Comparison of ENCODE assay signal across 8 mouse cellular contexts in the genomic region with DNA sequence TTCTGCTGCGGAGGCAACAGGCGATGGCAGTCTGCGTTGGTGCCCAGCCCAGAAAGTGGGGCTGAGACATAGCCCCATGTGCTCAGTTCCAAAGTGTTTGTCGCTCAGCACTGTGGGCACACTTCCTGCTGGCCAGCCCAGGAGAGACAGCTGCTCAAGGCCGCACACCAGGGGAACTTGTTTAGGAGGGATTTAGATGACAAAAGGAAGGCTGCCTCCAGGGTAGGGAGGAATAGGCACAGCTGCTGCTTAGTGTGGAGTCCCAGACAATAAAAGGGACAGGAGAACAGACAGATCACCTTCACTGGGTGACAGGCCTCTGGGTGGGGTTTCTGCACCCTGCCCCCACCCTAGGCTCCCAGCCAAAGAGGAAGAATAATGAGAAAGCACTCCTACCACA.
A peak's percentile ranks its signal among the peaks of the same experiment; 100 is the strongest.
DNase-seq lines count a peak whose midpoint lies in the region; ATAC-seq and TF ChIP-seq lines count a peak whose summit lies in the region.

No protein-coding gene starts in this region.

- no peak overlapping the region for H3K4me2 ChIP-seq in neural tube, embryonic 11.5 days (ENCODE audit: low read depth)
- no peak overlapping the region for H3K4me2 ChIP-seq in forebrain, postnatal 0 days (ENCODE audit: low read depth)

- H3K27ac ChIP-seq in neural tube, embryonic 11.5 days (ENCODE audit: low read depth, low read length), result no peak overlapping the region
- peak overlapping the region; percentile 71 for H3K27ac ChIP-seq in forebrain, postnatal 0 days (ENCODE audit: low read depth, low read length)

- no peaks in the 10 kb centered on the region for H3K27me3 ChIP-seq in neural tube, embryonic 11.5 days (ENCODE audit: control insufficient read depth, insufficient read depth, low read length)
- H3K27me3 ChIP-seq in forebrain, postnatal 0 days (ENCODE audit: insufficient read depth, low read length), result no peaks in the 10 kb centered on the region

- H3K4me1 ChIP-seq in neural tube, embryonic 11.5 days (ENCODE audit: control insufficient read depth, insufficient read depth, low read length), result no peaks in the 10 kb centered on the region
- 0 out of 2 replicates have a peak, but pooled peaks cover 3% of the 10 kb centered on the region for H3K4me1 ChIP-seq in forebrain, postnatal 0 days (ENCODE audit: insufficient read depth)

- H3K4me3 ChIP-seq in neural tube, embryonic 11.5 days (ENCODE audit: low read depth, low read length), result no peak overlapping the region
- H3K4me3 ChIP-seq in forebrain, postnatal 0 days (ENCODE audit: low read depth, low read length), result no peak overlapping the region

- TF ChIP-seq CTCF in forebrain, postnatal 0 days (IDR thresholded peaks at IDR 0.05; ENCODE audit: low read depth), result peak; percentile 21; the same call in 1 of the 2 replicates

- peak; percentile 48; the same call in 1 of the 2 replicates for ATAC-seq in neural tube, embryonic 11.5 days (ENCODE audit: insufficient read depth, low FRiP score, low TSS enrichment)
- peak; percentile 97 for ATAC-seq in forebrain, postnatal 0 days
- ATAC-seq in granulocyte monocyte progenitor cell, adult 5-6 weeks (replicated peaks; ENCODE audit: poor library complexity, severe bottlenecking), result no peak

- H3K9ac ChIP-seq in neural tube, embryonic 11.5 days (ENCODE audit: low read length), result no peak overlapping the region
- H3K9ac ChIP-seq in forebrain, postnatal 0 days, result no peak overlapping the region

- DNase-seq in neural tube, embryonic 11.5 days (ENCODE audit: low spot score), result peak; percentile 29
- DNase-seq in neural tube, embryonic 10.5 days (ENCODE audit: extremely low spot score, low spot score), result no peak
- DNase-seq in forebrain, postnatal 0 days, result peak; percentile 78
- peak; percentile 56 to 64 for DNase-seq in layer of hippocampus, postnatal 36 days
- DNase-seq in right cerebral cortex, postnatal 14 days, result peak; percentile 48
- DNase-seq in thymus, postnatal 25 days, result no peak
- DNase-seq in kidney, postnatal 14 days, result no peak

- H3K9me3 ChIP-seq in neural tube, embryonic 11.5 days (ENCODE audit: control insufficient read depth, low read length), result no peaks in the 10 kb centered on the region
- no peaks in the 10 kb centered on the region for H3K9me3 ChIP-seq in forebrain, postnatal 0 days (ENCODE audit: low read length)

- H3K36me3 ChIP-seq in neural tube, embryonic 11.5 days (ENCODE audit: control insufficient read depth, insufficient read depth, low read length), result no peaks in the 10 kb centered on the region
- H3K36me3 ChIP-seq in forebrain, postnatal 0 days (ENCODE audit: insufficient read depth), result no peaks in the 10 kb centered on the region

- WGBS in neural tube, embryonic 11.5 days, result 59% methylated on average over 5 of the region's 5 CpGs
- 13% methylated on average over 5 of the region's 5 CpGs for WGBS in forebrain, postnatal 0 days

Comparison
In these comparisons a context has a peak if more than half of its experiments do, and no peak if none do; other contexts are left out.
1. DNase-seq: peak in neural tube, embryonic 11.5 days (single experiment), forebrain, postnatal 0 days (single experiment), layer of hippocampus, postnatal 36 days (2 of 2) and right cerebral cortex, postnatal 14 days (single experiment); none in neural tube, embryonic 10.5 days (single experiment), thymus, postnatal 25 days (single experiment) and kidney, postnatal 14 days (single experiment).